Mouse (Mus musculus) heart, embryonic 16.5 days (tissue): ENCODE results near the gene Tmem221. TPM values are rescaled to one million over a fixed set of nuclear protein-coding genes. Genes with fewer than 3 reads are reported as not detected.

Experiments
- ATAC-seq: fragments of 200-750 bp; cut with Nextera tagmentation; replicated peaks from 2 replicates; pipeline ENCODE4 v1.8.0; 2017; ENCODE audit warnings: moderate number of reproducible peaks; ENCODE audit not compliant: insufficient read depth, low FRiP score; ENCODE audit errors: extremely low read depth
- H3K27ac ChIP-seq: fragments of 300-500 bp; sonication (generic); 2 replicates; pipeline ENCODE4 v1.5.1; 2014; ENCODE audit warnings: mild to moderate bottlenecking, low read length, control low read depth, moderate library complexity
- H3K27me3 ChIP-seq: fragments of 300-500 bp; sonication (generic); 2 replicates; pipeline ENCODE4 v1.6.1; 2014; ENCODE audit warnings: low read length, mixed read lengths; ENCODE audit not compliant: control insufficient read depth, insufficient read depth
- H3K36me3 ChIP-seq: fragments of 300-500 bp; sonication (generic); 2 replicates; pipeline ENCODE4 v1.6.1; 2014; ENCODE audit not compliant: control insufficient read depth, insufficient read depth
- H3K4me1 ChIP-seq: fragments of 300-500 bp; sonication (generic); 2 replicates; pipeline ENCODE4 v1.6.1; 2014; ENCODE audit warnings: low read length, mixed read lengths; ENCODE audit not compliant: control insufficient read depth, insufficient read depth
- H3K4me2 ChIP-seq: fragments of 300-500 bp; sonication (generic); 2 replicates; pipeline ENCODE4 v1.6.1; 2014; ENCODE audit warnings: low read depth, mild to moderate bottlenecking, control low read depth, low read length
- H3K4me3 ChIP-seq: fragments of 300-500 bp; sonication (generic); 2 replicates; pipeline ENCODE4 v1.5.1; 2014; ENCODE audit warnings: mild to moderate bottlenecking, control low read depth, low read length
- H3K9ac ChIP-seq: fragments of 300-500 bp; sonication (generic); 2 replicates; pipeline ENCODE4 v1.6.1; 2014; ENCODE audit warnings: low read length, control low read depth
- H3K9me3 ChIP-seq: fragments of 300-500 bp; sonication (generic); replicated peaks from 2 replicates; pipeline ENCODE4 v1.6.1; 2016; ENCODE audit warnings: low read length; ENCODE audit not compliant: control insufficient read depth
- WGBS: fragments of 180-500 bp; shearing (Covaris S2); extraction: QIAGEN DNeasy Blood & Tissue Kit; methylation state at CpG from one replicate; pipeline ENCODE4 v1.1.7; 2014; 5-methylcytosine and 5-hydroxymethylcytosine counted together
- polyA plus RNA-seq: library from polyadenylated mRNA; unstranded; fragments of >200 nt; fragmentation: Nextera tagmentation; extraction: Ambion mirVana; gene quantifications from 2 replicates; pipeline ENCODE4 v1.2.1, GENCODE M21; 2015

Tmem221 gene
- polyA plus RNA-seq, 1 experiment from 2014 or later, result 1.4 TPM

- no peak overlapping the region for H3K4me2 ChIP-seq
- H3K4me1 ChIP-seq, result peaks cover 15% of the 10 kb centered on the region
- WGBS, result 54% methylated on average over 6 of the region's 6 CpGs
- no peak overlapping the region for H3K4me3 ChIP-seq
- H3K36me3 ChIP-seq, result no peaks in the 10 kb centered on the region
- no peak overlapping the region for H3K9ac ChIP-seq
- H3K27ac ChIP-seq, result no peak overlapping the region
- no peaks in the 10 kb centered on the region for H3K9me3 ChIP-seq
- no peak for ATAC-seq
- H3K27me3 ChIP-seq, result peaks cover 7% of the 10 kb centered on the region
These were observed 37.7 kb upstream of the Tmem221 start for GRCm38 (mm10) chr8:71596384-71596783.

- Histone ChIP-seq H3K27me3 (peaks cover 6% of the 10 kb centered on the region), H3K4me3 (no peak overlapping the region), H3K27ac (no peak overlapping the region), H3K4me1 (peaks cover 18% of the 10 kb centered on the region), H3K9me3 (no peaks in the 10 kb centered on the region), H3K9ac (no peak overlapping the region), H3K4me2 (no peak overlapping the region), H3K36me3 (no peaks in the 10 kb centered on the region)
- WGBS, result 8% methylated on average over 27 of the region's 27 CpGs
- 0 out of 2 replicates have a peak, but pooled peaks have one; percentile 5 for ATAC-seq
These were observed 37.2 kb upstream of the Tmem221 start for GRCm38 (mm10) chr8:71595862-71596261.

GRCm38 (mm10) chr8:71594324-71594722 lies 35.7 kb upstream of the Tmem221 start:
- Histone ChIP-seq H3K4me3 (no peak overlapping the region), H3K36me3 (no peaks in the 10 kb centered on the region), H3K4me2 (no peak overlapping the region), H3K9ac (no peak overlapping the region), H3K27ac (no peak overlapping the region), H3K9me3 (no peaks in the 10 kb centered on the region), H3K4me1 (peaks cover 22% of the 10 kb centered on the region), H3K27me3 (no peaks in the 10 kb centered on the region)
- no peak for ATAC-seq
- WGBS, result 95% methylated on average over 4 of the region's 4 CpGs

- H3K4me2 ChIP-seq, result no peak overlapping the region
- H3K4me1 ChIP-seq, result peaks cover 22% of the 10 kb centered on the region
- H3K27ac ChIP-seq, result no peak overlapping the region
- H3K4me3 ChIP-seq, result no peak overlapping the region
- ATAC-seq, result no peak
- no peaks in the 10 kb centered on the region for H3K9me3 ChIP-seq
- no peak overlapping the region for H3K9ac ChIP-seq
- no peaks in the 10 kb centered on the region for H3K27me3 ChIP-seq
- no peaks in the 10 kb centered on the region for H3K36me3 ChIP-seq
- 88% methylated on average over 8 of the region's 8 CpGs for WGBS
These were observed 35.1 kb upstream of the Tmem221 start for GRCm38 (mm10) chr8:71593556-71594323.

GRCm38 (mm10) chr8:71592374-71593170 lies 33.9 kb upstream of the Tmem221 start:
- Histone ChIP-seq H3K4me2 (peak overlapping the region; percentile 98), H3K9me3 (no peaks in the 10 kb centered on the region), H3K27me3 (no peaks in the 10 kb centered on the region), H3K4me3 (peak overlapping the region; percentile 87), H3K9ac (peak overlapping the region; percentile 98), H3K27ac (peak overlapping the region; percentile 100), H3K36me3 (no peaks in the 10 kb centered on the region), H3K4me1 (peaks cover 22% of the 10 kb centered on the region)
- 4% methylated on average over 60 of the region's 60 CpGs for WGBS
- ATAC-seq, result peak; percentile 78

GRCm38 (mm10) chr8:71591471-71592373 lies 33.1 kb upstream of the Tmem221 start, which contains the start of gene Pgls:
Gene Pgls (plus strand): TSS chr8:71592176.
- H3K9ac ChIP-seq, result peak within 1 kb of the TSS; percentile 98
- WGBS, result under 1% methylated on average over 71 of the region's 71 CpGs
- peak within 1 kb of the TSS; percentile 87 for H3K4me3 ChIP-seq
- H3K36me3 ChIP-seq, result no peaks in the 10 kb centered on the region
- no peaks in the 10 kb centered on the region for H3K27me3 ChIP-seq
- peaks cover 22% of the 10 kb centered on the region for H3K4me1 ChIP-seq
- H3K4me2 ChIP-seq, result peak within 1 kb of the TSS; percentile 98
- ATAC-seq, result peak; percentile 88
- no peaks in the 10 kb centered on the region for H3K9me3 ChIP-seq
- H3K27ac ChIP-seq, result peak within 1 kb of the TSS; percentile 100

- Histone ChIP-seq H3K4me2 (peak overlapping the region; percentile 98), H3K9ac (peak overlapping the region; percentile 98), H3K9me3 (no peaks in the 10 kb centered on the region), H3K27me3 (no peaks in the 10 kb centered on the region), H3K27ac (peak overlapping the region; percentile 100), H3K4me3 (peak overlapping the region; percentile 87), H3K4me1 (peaks cover 22% of the 10 kb centered on the region), H3K36me3 (no peaks in the 10 kb centered on the region)
- WGBS, result 20% methylated on average over 5 of the region's 5 CpGs
- no peak for ATAC-seq
These were observed 32.3 kb upstream of the Tmem221 start for GRCm38 (mm10) chr8:71591017-71591416.

GRCm38 (mm10) chr8:71588762-71589161 lies 30.1 kb upstream of the Tmem221 start:
- no peak for ATAC-seq
- 79% methylated on average over 3 of the region's 3 CpGs for WGBS
- Histone ChIP-seq H3K4me3 (no peak overlapping the region), H3K4me1 (peaks cover 18% of the 10 kb centered on the region), H3K27ac (no peak overlapping the region), H3K4me2 (no peak overlapping the region), H3K9ac (no peak overlapping the region), H3K27me3 (no peaks in the 10 kb centered on the region), H3K36me3 (0 out of 2 replicates have a peak, but pooled peaks cover 5% of the 10 kb centered on the region), H3K9me3 (no peaks in the 10 kb centered on the region)
